Mouse (Mus musculus): ENCODE data around the gene A830031A19Rik. TPM values are rescaled to one million over a fixed set of nuclear protein-coding genes. Genes with fewer than 3 reads are reported as not detected.

A830031A19Rik gene
- polyA plus RNA-seq, 1 experiment from 2014 or later: not detected

- POLR2A ChIA-PET: no interaction called here
- DNase-seq (ENCODE audit: low read depth, low spot score) (no peak), ATAC-seq (no peak)
- TF ChIP-seq CTCF (IDR thresholded peaks at IDR 0.05): no peak
- in situ Hi-C loops (cut with MboI; ENCODE audit: low pct_unique_long_range_greater_than_20kb): no loop called here
- CTCF ChIA-PET: no interaction called here
- H3K27me3 ChIP-seq: peaks cover 78% of the 10 kb centered on the region
These were observed 21.0 kb upstream of the A830031A19Rik start for GRCm38 (mm10) chr11:24095656-24096353.

GRCm38 (mm10) chr11:24095236-24095635 is 20.4 kb upstream of the A830031A19Rik start:
- ATAC-seq (no peak), DNase-seq (ENCODE audit: low read depth, low spot score) (no peak)

DNA sequence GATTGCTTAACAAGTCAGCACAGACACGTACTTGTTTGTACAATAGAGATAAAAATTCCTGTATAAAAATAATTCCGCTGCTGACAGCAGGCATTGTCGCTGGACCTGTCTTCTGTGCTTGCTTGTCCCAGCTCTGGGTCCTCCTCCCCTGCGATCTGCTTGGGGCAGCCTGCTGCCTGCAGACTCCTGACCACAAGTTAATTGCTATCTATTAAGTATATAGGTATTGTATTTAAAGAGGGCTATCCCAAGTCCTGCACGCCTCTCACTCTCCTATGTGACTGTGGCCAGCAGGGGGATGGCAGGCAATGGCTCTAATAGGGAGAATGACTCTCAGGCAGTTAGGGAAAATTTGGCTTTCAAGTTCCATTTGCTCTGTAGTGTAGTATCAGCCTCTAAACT is 19.2 kb upstream of the A830031A19Rik start:
- ATAC-seq (no peak), DNase-seq (ENCODE audit: low read depth, low spot score) (no peak)
- ChIA-PET CTCF (no interaction called here), POLR2A (no interaction called here)
- TF ChIP-seq CTCF (IDR thresholded peaks at IDR 0.05): no peak
- peaks cover 90% of the 10 kb centered on the region for H3K27me3 ChIP-seq
- in situ Hi-C loops (cut with MboI; ENCODE audit: low pct_unique_long_range_greater_than_20kb): no loop called here

More at GRCm38 (mm10) chr11:24095236-24095635, 20.4 kb upstream of the A830031A19Rik start:
- H3K27me3 ChIP-seq: peaks cover 79% of the 10 kb centered on the region
- CTCF ChIA-PET: no interaction called here
- TF ChIP-seq CTCF (IDR thresholded peaks at IDR 0.05): no peak
- in situ Hi-C loops (cut with MboI; ENCODE audit: low pct_unique_long_range_greater_than_20kb): no loop called here
- POLR2A ChIA-PET: no interaction called here

GRCm38 (mm10) chr11:24092618-24093017 is 17.8 kb upstream of the A830031A19Rik start:
- peaks cover 92% of the 10 kb centered on the region for H3K27me3 ChIP-seq
- ChIA-PET POLR2A (no interaction called here), CTCF (no interaction called here)
- TF ChIP-seq CTCF (IDR thresholded peaks at IDR 0.05): no peak
- in situ Hi-C loops (cut with MboI; ENCODE audit: low pct_unique_long_range_greater_than_20kb): no loop called here
- ATAC-seq: no peak
- DNase-seq (ENCODE audit: low read depth, low spot score): no peak

- ATAC-seq (no peak), DNase-seq (ENCODE audit: low read depth, low spot score) (no peak)
- CTCF ChIA-PET: no interaction called here
- in situ Hi-C loops (cut with MboI; ENCODE audit: low pct_unique_long_range_greater_than_20kb): no loop called here
- peaks cover 86% of the 10 kb centered on the region for H3K27me3 ChIP-seq
- TF ChIP-seq CTCF (IDR thresholded peaks at IDR 0.05): no peak
- POLR2A ChIA-PET: no interaction called here
These were observed 16.7 kb upstream of the A830031A19Rik start for GRCm38 (mm10) chr11:24091393-24092080.

DNA sequence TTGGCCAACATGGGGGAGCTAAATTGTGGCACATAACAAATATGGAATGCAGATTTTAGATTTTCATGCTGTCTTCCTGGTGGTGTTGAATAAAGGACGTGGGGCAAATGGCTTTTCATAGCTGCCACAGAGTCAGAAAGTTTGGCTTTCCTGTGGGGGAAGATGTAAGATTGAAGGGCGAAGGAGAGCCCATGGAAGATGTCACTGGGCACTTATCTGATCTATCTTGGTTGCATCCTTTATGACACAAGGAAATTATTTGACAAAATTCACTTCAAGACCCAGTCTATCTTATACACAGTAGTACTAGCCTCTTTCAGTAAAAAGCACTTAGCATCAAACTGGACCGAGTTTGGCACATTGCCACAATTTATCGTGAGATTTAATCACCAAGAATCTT is 15.6 kb upstream of the A830031A19Rik start:
- no peak for ATAC-seq
- POLR2A ChIA-PET: no interaction called here
- in situ Hi-C loops (cut with MboI; ENCODE audit: low pct_unique_long_range_greater_than_20kb): no loop called here
- CTCF ChIA-PET: no interaction called here
- DNase-seq (ENCODE audit: low read depth, low spot score): no peak
- no peak for TF ChIP-seq CTCF (IDR thresholded peaks at IDR 0.05)
- H3K27me3 ChIP-seq: peaks cover 86% of the 10 kb centered on the region

DNA sequence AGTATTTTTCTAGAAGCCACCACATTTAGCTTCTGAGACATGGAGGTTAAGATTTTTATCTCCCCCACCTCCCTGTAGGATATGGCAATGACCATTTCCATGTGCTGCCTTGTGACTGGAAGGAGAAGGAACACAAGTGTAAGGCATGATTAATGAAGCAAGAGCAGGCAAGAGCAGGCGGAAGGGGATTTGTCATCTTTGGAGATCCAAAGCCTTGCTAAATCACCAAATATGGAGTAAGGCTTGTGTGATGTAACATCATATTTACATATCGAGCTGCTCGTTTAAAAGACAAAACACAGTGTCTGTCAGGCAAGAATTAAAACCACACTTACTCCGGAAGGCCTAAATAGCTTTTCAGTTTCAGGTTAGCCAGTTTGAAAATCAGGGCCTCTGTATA is 12.2 kb upstream of the A830031A19Rik start:
- no peak for TF ChIP-seq CTCF (IDR thresholded peaks at IDR 0.05)
- ChIA-PET CTCF (interaction anchor here (1.3 kb wide), 1 partner anchor 13 kb away, joined by 3 read pairs; no protein-coding TSS in a partner anchor), POLR2A (no interaction called here)
- no peak for DNase-seq (ENCODE audit: low read depth, low spot score)
- no peak for ATAC-seq
- in situ Hi-C loops (cut with MboI; ENCODE audit: low pct_unique_long_range_greater_than_20kb): no loop called here
- H3K27me3 ChIP-seq: peaks cover 82% of the 10 kb centered on the region

DNA sequence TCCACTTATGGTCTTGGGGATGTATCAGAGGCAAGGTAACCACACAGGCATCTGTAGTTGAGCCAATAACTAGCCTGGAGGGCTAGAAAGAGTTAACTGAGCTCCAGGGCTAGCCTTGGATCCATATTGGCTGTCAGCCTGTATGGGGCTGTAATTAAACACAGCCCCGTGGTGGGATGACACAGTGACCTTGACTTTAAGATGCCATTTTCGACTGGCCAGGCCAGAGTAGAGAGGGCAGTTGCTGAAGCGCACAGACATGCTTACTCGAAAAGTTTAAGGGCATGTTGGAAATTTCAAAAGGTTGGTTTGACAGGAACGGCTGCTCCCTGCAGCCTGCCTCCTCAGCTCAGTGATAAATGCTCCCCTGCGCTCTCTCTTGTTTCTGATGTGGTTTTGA is 11.1 kb upstream of the A830031A19Rik start:
- H3K27me3 ChIP-seq: peaks cover 88% of the 10 kb centered on the region
- DNase-seq (ENCODE audit: low read depth, low spot score) (no peak), ATAC-seq (no peak)
- no peak for TF ChIP-seq CTCF (IDR thresholded peaks at IDR 0.05)
- CTCF ChIA-PET: no interaction called here
- in situ Hi-C loops (cut with MboI; ENCODE audit: low pct_unique_long_range_greater_than_20kb): no loop called here
- POLR2A ChIA-PET: no interaction called here

GRCm38 (mm10) chr11:24084590-24084989 is 9.7 kb upstream of the A830031A19Rik start:
- peaks cover 87% of the 10 kb centered on the region for H3K27me3 ChIP-seq
- ChIA-PET CTCF (no interaction called here), POLR2A (interaction anchor here (0.6 kb wide), 1 partner anchor 1458 kb away, joined by 3 read pairs; no protein-coding TSS in a partner anchor)
- no peak for TF ChIP-seq CTCF (IDR thresholded peaks at IDR 0.05)
- no peak for DNase-seq (ENCODE audit: low read depth, low spot score)
- in situ Hi-C loops (cut with MboI; ENCODE audit: low pct_unique_long_range_greater_than_20kb): no loop called here
- no peak for ATAC-seq

GRCm38 (mm10) chr11:24084077-24084476 is 9.2 kb upstream of the A830031A19Rik start:
- no peak for TF ChIP-seq CTCF (IDR thresholded peaks at IDR 0.05)
- ChIA-PET POLR2A (interaction anchor here (0.6 kb wide), 1 partner anchor 1458 kb away, joined by 3 read pairs; no protein-coding TSS in a partner anchor), CTCF (no interaction called here)
- in situ Hi-C loops (cut with MboI; ENCODE audit: low pct_unique_long_range_greater_than_20kb): no loop called here
- ATAC-seq (no peak), DNase-seq (ENCODE audit: low read depth, low spot score) (no peak)
- H3K27me3 ChIP-seq: peaks cover 87% of the 10 kb centered on the region

DNA sequence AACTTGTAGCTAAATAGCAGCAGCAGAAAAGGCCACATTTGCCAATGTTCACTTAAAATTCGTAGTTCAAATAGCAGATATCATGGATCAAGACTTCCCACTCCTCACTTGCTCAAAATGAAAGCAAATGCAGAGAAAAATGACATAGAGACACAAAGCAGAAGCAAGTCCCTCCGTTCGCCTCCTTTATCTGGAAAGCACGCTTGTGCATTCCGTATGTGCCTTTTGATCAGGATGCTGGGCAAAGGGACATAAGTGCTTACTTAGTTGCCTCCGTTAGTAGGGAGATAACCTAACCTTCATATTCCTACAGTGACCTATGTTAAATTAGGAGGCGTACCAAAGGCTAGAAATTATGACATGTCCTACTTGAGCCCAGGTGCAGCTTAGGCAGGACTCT is 8.6 kb upstream of the A830031A19Rik start:
- TF ChIP-seq CTCF (IDR thresholded peaks at IDR 0.05): no peak
- in situ Hi-C loops (cut with MboI; ENCODE audit: low pct_unique_long_range_greater_than_20kb): no loop called here
- CTCF ChIA-PET: no interaction called here
- POLR2A ChIA-PET: no interaction called here
- ATAC-seq: no peak
- peaks cover 87% of the 10 kb centered on the region for H3K27me3 ChIP-seq
- no peak for DNase-seq (ENCODE audit: low read depth, low spot score)
